37 mouse cellular contexts compared by ENCODE assay signal in the genomic region with DNA sequence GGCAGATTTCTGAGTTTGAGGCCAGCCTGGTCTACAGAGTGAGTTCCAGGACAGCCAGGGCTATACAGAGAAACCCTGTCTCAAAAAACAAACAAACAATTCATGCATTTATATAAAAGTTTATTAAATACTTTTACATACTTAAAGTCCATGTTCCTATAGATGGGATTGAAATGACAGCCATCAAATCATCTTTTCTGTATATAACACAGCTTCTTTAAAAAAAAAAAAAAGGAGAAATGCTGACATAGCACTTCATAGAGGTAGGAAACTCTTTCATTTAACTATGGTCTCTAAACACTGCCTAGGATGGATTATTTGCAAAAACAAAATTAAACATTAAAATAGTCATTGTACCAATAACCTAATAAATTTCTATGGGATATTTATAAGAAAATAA. TPM values are rescaled to one million over a fixed set of nuclear protein-coding genes. Genes with fewer than 3 reads are reported as not detected.
"Had no signal": no experiment of that assay in that cellular context is flagged by ENCODE, and none has a peak within 500 bp of the region (broad histone marks: within the 10 kb centered on the region; RNA-seq: fewer than 3 reads in every experiment).

No protein-coding gene starts in this region.

- ATAC-seq: liver, embryonic 12.5 days; liver, postnatal 0 days; lung, postnatal 0 days; midbrain, embryonic 13.5 days; midbrain, embryonic 16.5 days had no signal

- H3K27me3 ChIP-seq: limb, embryonic 12.5 days; liver, embryonic 12.5 days; liver, embryonic 13.5 days; liver, embryonic 15.5 days; lung, embryonic 15.5 days; megakaryocyte, embryonic 14.5 days; midbrain, embryonic 12.5 days; midbrain, embryonic 13.5 days; neural tube, embryonic 12.5 days had no signal

- DNase-seq: left cerebral cortex, postnatal 4 days; liver; liver, embryonic 13.5 days; liver, postnatal 0 days; lung, adult 18-20 months; lung, adult 2 months; lung, embryonic 14.5 days; lung, postnatal 10 days; lung, postnatal 14 days; lung, postnatal 36 days; lung, postnatal 4 days; midbrain, embryonic 14.5 days had no signal

- H3K9me3 ChIP-seq: limb, embryonic 10.5 days; limb, embryonic 15.5 days; liver, embryonic 13.5 days; liver, embryonic 15.5 days; lung, embryonic 15.5 days; midbrain, embryonic 10.5 days; midbrain, embryonic 13.5 days had no signal

- H3K4me3 ChIP-seq: limb, embryonic 10.5 days; limb, embryonic 12.5 days; limb, embryonic 13.5 days; limb, embryonic 15.5 days; liver, embryonic 12.5 days; liver, embryonic 13.5 days; liver, embryonic 15.5 days; lung, embryonic 15.5 days; megakaryocyte, embryonic 14.5 days; midbrain, embryonic 10.5 days; midbrain, embryonic 12.5 days; midbrain, embryonic 13.5 days; myocyte; neural tube, embryonic 12.5 days had no signal

- H3K27ac ChIP-seq: limb, embryonic 10.5 days; limb, embryonic 12.5 days; limb, embryonic 13.5 days; limb, embryonic 15.5 days; liver, embryonic 12.5 days; liver, embryonic 13.5 days; liver, embryonic 14.5 days; liver, embryonic 15.5 days; lung, embryonic 15.5 days; macrophage; midbrain, embryonic 10.5 days; midbrain, embryonic 12.5 days; midbrain, embryonic 13.5 days; neural tube, embryonic 12.5 days had no signal

- H3K4me2 ChIP-seq: limb, embryonic 12.5 days; limb, embryonic 13.5 days; limb, embryonic 15.5 days; liver, embryonic 11.5 days; liver, embryonic 12.5 days; liver, embryonic 13.5 days; liver, embryonic 15.5 days; lung, embryonic 14.5 days; lung, embryonic 15.5 days; midbrain, embryonic 12.5 days; midbrain, embryonic 13.5 days; neural tube, embryonic 12.5 days had no signal

- H3K9ac ChIP-seq: limb, embryonic 12.5 days; limb, embryonic 13.5 days; limb, embryonic 15.5 days; liver, embryonic 12.5 days; liver, embryonic 13.5 days; liver, embryonic 14.5 days; liver, embryonic 15.5 days; liver, postnatal 0 days; lung, embryonic 14.5 days; lung, embryonic 15.5 days; midbrain, embryonic 12.5 days; midbrain, embryonic 13.5 days; neural tube, embryonic 12.5 days had no signal

- H3K4me1 ChIP-seq: limb, embryonic 12.5 days; limb, embryonic 15.5 days; liver, embryonic 12.5 days; liver, embryonic 13.5 days; liver, embryonic 15.5 days; lung, embryonic 15.5 days; megakaryocyte, embryonic 14.5 days; midbrain, embryonic 10.5 days; midbrain, embryonic 12.5 days; midbrain, embryonic 13.5 days; neural tube, embryonic 12.5 days had no signal

- H3K36me3 ChIP-seq: limb, embryonic 10.5 days; limb, embryonic 12.5 days; limb, embryonic 13.5 days; limb, embryonic 15.5 days; liver, embryonic 12.5 days; liver, embryonic 13.5 days; liver, embryonic 15.5 days; lung, embryonic 15.5 days; midbrain, embryonic 10.5 days; midbrain, embryonic 12.5 days; midbrain, embryonic 13.5 days; neural tube, embryonic 12.5 days had no signal

RNA-seq across cellular contexts. Expression of gene Gm10320, which starts 43.1 kb away (rescaled TPM):
- total RNA-seq: left cerebral cortex, adult 8-10 months; left cerebral cortex, postnatal 10 days; left cerebral cortex, postnatal 14 days; left cerebral cortex, postnatal 25 days; left cerebral cortex, postnatal 36 days; left cerebral cortex, postnatal 4 days; midbrain, postnatal 0 days; monocyte, adult 5-6 weeks had no signal
- polyA plus RNA-seq: macrophage had no signal
